Mouse (Mus musculus) mouse embryonic stem cell (cell line): ENCODE data around the gene Orm2.

ENCODE experiments used
- in situ Hi-C, 2 experiments: fragments of 300-500 bp; cut with MboI; formaldehyde crosslinking; loops; 1 replicate in 1 of 2; 3 replicates in 1 of 2; pipeline ENCODE4 v1.14.3; 2019 to 2020; ENCODE audit warnings: low sequenced_read_pairs in 2 of 2, low pct_unique_long_range_greater_than_20kb in 1 of 2, mixed read lengths in 1 of 2; ENCODE audit not compliant: unreplicated experiment in 1 of 2

The Orm2 gene

DNA sequence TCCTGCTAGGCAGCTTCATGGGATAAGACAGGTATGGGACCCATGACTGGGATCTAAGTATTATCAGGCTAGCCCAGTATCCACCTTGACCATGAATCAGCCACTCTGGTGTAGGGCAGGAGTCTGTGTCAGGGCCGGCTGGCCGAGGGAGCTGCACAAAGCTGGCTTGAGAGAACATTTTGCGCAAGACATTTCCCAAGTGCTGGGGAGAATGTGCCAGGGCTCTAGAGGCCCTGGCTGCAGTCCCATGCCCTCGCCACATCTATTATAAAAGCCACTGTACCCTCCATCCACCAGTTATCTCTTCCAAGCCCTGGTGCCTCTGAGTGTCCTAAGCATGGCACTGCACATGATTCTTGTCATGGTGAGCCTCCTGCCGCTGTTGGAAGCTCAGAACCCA is at the start of gene Orm2:
Gene Orm2, plus strand, starts transcription at position 300 of the 400 bp plus-strand sequence.
- in situ Hi-C loops: loop anchor here in 1 of 2 experiments (25.0 kb wide), 1 partner anchor 575 kb away; no protein-coding TSS in a partner anchor

DNA sequence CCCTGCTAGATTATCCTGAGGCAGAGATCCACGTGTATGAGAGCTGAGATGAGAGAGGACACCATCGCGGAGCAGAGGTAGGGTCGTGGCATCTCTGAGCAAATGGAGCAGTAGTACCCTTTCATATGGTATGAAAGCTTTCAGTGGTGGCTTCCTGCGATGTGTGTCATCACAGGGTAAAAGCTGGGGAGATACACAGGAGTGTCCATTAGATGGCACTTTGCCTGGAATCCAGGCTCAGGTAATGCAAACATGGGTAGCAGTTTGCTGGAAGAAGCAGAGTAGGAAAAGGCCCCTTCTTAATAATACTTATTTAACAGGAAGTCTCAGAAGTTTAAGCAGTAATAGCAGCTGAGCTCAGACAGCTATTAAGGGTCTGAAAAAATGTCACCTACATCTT is 48.2 kb upstream of the Orm2 start:
- in situ Hi-C loops: loop anchor here (10.0 kb wide), 2 partner anchors 99 to 149 kb away; partner anchors contain the start of gene Col27a1 (in 1 of the 2)

DNA sequence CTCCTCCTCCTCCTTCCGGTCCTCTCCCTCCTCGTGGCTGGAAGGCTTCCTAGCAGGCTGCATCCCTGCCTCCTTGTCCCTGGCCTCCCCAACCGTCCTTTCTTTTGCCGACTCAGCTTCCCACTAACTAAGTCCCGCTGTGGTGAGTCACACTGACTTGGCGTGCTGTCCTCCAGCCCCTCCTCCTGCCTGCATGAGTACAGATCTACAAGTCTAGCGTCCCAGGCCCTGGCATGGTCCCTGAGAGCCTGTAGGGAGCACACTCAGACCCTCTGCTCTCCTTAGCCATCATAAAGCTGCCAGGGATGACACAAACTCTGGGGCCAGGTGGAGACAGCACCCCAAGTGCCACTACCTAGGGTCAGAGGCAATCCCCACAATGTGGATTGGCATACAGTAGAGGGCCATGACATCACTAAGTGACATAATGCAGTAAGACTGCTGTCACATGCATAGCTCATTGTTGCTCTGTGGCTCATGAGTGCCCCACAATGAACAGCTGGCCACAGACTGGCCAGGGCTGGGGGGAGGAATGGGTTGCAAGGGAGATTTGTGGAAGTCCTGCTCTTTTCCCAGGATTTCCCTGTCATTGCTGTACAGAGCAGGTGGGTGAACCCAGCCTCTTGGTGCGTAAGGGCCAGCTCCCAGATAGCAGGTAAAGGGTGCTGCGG is 46.0 kb upstream of the Orm2 start:
- in situ Hi-C loops: loop anchor here (10.0 kb wide), 2 partner anchors 101 to 151 kb away; partner anchors contain the start of gene Col27a1 (in 1 of the 2)

DNA sequence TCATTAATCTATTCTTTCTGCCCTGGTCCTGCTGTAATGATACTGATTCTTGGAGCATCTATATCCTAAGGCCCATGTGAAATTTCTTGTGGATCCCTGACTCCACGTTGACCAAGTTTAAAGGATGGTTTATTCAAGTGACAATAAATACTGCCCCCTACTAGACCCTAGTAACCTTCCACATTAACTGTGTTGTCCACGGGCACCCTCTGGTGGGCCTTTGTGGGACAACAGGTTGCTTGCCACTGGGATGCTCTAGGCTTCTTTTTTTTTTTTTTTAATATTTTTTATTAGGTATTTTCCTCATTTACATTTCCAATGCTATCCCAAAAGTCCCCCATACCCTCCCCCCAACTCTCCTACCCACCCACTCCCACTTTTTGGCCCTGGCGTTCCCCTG is 42.7 kb upstream of the Orm2 start:
- in situ Hi-C loops: loop anchor here (10.0 kb wide), 2 partner anchors 105 to 155 kb away; partner anchors contain the start of gene Col27a1 (in 1 of the 2)

DNA sequence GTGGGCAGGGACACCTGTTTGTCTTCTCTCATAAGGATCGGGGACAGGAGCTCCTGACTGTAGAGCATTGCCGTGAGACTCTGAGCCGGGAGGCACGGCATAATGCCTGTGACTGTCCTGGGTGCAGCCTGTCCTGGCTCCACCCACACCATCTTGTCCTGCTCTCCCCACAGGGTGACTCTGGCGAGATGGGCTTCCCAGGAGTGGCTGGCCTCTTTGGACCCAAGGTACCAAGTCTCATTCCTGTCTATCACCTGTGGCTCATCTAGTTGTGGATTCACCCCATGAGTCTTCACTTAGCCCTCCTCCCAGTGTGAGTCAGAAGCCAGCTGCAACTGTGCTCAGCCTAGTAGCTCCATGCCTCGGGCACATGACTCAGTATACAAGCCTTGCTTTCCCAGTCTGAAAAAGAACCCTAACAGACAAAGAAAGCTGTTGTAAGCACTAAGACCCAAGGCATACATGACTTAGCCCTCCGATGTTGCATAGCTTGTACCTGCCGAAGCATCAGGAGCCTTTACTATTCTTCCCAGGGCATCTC is 38.9 kb upstream of the Orm2 start:
- in situ Hi-C loops: no loop called here

DNA sequence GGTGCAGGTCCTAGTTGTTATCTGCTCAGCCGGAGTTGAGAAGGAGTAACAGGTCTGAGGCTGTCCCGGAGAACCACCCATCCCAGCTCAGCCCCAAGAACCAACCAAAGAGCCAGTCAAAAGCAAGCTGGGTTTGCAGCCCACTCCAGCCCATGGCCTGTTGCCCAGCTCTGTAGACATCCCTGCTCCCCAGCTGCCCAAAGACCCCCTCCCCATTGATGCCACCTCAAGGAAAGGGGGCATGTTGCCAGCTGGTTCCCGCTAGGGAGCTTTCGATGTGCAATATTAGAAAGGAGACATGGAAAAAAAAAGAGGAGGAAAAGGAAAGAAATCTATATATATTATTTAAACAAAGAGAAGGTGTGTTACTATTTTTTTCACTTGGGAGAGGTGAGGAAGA is 28.8 kb upstream of the Orm2 start:
- in situ Hi-C loops: no loop called here

DNA sequence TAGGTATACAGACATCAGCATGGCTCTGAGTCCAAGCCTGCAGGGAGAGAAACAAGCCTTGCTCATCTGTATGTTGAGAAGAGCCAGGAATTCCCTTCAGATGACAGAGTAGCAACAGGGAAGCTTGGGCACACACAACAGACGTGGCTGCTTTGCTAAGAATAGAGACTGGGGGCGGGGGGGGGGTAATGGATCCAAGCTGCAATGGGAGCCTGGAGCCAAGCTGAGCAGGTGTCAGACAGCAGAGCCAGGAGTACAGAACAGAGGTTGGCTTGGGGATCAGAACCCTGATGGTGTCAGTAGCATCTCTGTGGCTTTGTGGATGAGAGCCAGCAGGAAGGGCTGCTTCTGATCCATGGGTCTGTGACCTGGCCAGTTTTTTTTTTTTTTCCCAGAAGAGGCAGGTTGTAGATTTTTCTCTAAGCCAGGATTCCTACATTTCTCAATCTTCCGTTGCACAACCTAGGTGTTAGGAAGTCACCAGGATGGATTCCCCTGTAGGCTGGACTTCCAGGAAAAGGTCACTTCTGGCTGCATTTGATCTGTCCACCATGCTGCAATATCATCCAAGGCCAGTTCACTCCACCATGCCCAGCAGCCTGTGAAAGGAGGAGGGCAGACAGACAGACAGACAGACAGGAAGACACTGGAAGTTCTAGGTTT is 23.7 kb upstream of the Orm2 start:
- in situ Hi-C loops: no loop called here

DNA sequence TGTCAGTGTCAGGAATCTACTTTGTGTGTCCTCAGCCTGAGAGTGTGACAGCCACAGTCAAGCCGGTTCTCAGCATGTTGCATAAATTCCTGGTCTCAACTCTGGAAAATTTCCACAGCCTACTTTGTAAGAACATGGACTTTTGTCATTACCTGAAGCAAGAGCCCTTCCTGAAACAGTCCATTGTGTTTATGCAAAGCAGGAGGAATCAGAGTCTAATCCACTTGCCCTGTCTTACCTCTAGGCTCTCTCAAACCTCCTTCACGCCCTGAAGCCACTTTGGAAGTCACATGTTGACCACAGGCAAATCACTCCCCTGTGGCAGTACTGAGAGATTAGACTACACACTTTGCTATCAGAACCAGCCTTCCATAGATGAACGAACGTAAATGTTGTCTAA is 19.8 kb upstream of the Orm2 start:
- in situ Hi-C loops: no loop called here

DNA sequence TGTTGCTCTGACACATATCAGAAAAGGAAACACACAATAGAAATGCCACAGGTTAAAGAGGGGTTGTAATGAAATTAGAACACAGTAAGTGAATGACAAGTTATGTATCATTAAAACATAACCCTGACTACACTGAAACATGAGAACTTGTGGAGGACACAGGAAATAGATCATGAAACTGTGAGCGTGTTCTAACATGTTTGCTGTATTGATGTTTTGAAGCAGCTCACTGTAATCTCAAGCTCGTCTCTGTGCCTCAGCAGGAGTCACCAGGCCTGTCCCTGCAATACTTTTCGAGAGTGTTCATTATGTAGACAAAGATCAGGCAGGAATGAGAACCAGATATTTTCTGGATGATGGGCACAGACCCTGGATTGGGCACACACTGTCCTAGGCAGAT is 18.6 kb upstream of the Orm2 start:
- in situ Hi-C loops: no loop called here

DNA sequence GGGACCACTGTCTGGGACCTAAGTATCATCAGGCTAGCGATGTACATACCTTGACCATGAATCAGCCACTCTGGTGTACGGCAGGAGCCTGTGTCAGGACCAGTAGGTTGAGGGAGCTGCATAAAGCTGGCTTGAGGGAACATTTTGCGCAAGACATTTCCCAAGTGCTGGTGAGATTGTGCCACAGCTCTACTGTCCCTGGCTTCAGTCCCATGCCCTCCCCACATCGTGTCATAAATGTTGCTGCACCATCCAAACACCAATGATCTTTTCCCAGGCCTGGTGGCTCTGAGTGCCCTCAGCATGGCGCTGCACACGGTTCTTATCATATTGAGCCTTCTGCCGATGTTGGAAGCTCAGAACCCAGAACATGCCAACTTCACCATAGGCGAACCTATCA is 18.0 kb upstream of the Orm2 start, which contains the start of gene Orm1:
Gene Orm1, plus strand, starts transcription at position 266 of the 400 bp plus-strand sequence.
- in situ Hi-C loops: no loop called here

DNA sequence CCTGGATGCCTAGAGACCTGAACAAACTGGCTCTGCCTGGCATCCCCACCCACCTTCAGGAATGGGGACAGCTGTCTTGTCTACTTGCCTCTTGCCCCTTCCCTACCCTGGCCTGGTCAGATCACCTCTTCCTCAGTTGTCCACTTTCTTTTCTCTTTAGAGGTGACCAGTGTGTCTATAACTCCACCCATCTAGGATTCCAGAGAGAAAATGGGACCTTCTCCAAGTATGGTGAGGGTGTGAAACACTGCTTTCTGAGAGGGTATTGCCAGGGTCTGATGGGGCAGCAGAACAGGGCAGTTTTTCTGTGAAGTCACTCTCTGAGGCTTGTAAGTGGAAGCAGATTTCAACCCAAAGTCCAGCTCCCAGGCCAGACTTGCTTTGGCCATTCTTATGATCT is 17.0 kb upstream of the Orm2 start:
- in situ Hi-C loops: no loop called here

DNA sequence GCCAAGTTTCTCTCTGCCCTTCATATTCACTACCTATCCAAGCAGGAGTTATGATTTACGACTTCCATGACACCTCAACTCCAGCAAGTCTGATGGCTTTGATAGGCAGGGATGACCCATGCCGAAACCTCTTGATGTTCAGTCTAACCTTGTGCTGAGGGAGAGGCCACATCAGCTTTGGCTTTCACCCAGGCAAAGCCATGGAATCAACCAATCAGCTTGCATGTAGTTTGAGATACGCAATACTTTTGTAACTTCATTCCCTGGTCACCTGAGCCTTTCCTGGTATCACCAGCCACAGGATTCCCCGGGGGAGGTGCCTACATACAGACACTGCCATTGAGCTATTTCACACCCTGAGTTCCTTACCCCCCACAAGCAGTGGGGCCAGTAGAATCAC is 15.6 kb upstream of the Orm2 start:
- in situ Hi-C loops: no loop called here

DNA sequence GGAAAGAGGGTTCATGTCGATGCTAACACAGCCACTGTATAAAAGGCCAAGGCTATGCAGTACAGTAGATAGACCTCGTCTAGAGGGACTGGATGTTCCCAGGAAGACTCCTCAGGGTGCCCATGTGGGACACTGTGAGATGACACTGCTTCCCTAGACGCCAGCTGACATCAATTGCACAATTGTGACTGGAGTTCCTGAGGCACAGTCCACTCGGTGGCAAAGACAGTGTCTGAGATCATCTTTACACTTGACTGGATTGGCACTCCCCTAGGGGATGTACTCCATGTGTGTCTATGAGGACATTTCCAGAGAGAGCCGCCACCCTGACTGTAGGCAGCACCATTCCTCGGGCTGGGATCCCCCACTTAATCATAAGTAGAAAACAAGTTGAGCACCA is 13.7 kb upstream of the Orm2 start:
- in situ Hi-C loops: no loop called here

DNA sequence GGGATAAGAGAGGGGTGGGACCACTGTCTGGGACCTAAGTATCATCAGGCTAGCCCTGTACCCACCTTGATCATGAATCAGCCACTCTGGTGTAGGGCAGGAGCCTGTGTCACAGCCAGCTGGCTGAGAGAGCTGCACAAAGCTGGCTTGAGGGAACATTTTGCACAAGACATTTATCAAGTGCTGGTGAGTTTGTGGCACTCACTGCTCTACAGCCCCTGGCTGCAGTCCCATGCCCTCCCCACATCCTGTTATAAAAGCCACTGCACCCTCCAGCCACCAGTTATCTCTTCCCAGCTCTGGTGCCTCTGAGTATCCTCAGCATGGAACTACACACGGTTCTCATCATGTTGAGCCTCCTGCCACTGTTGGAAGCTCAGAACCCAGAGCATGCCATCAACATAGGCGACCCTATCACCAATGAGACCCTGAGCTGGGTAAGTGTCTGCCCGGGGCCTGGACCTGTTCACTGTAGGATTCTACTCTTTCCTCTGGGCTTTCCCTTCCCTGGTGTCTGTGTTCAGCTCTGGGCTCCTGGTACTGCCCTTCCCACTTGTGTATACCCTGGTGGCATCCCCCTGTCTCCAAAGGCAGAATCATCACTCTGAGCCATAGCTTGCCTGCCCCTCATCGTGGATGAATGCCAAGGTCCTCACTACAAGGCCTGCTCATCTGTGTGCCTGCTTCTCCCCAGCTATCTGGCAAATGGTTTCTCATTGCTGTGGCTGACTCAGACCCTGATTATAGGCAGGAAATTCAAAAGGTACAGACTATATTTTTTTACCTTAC is 6.2 kb upstream of the Orm2 start, which contains the start of gene Orm3:
Gene Orm3, plus strand, starts transcription at position 286 of the 789 bp plus-strand sequence.
- in situ Hi-C loops: loop anchor here in 1 of 2 experiments (25.0 kb wide), 1 partner anchor 581 kb away; no protein-coding TSS in a partner anchor

DNA sequence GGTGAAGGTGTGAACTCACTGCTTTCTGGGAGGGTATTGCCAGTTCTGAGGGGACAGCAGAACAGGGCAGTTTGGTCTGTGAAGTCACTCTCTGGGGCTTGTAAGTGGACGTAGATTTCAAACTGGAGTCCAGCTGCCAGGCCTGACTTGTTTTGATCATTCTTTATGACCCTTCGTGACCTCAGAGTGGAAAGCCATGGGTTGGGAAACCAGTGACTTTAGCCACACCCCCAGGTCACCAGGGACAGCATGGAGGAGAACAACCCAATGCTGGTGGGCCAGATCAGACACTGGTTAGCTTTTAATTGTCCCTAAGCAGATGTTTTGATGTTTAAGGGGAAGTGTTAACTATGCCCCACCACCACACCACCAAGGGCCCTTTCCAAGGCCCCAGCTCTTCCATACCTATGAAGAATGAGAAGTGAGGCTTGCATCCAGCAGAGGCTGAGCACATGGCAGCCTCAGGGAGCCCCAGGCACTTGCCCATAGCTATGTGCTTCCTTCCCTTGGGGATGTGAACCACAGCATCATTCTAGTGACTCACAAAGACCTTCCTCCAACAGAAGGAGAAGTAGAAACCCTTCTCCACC is 5.2 kb upstream of the Orm2 start:
- in situ Hi-C loops: loop anchor here in 1 of 2 experiments (25.0 kb wide), 1 partner anchor 580 kb away; no protein-coding TSS in a partner anchor

DNA sequence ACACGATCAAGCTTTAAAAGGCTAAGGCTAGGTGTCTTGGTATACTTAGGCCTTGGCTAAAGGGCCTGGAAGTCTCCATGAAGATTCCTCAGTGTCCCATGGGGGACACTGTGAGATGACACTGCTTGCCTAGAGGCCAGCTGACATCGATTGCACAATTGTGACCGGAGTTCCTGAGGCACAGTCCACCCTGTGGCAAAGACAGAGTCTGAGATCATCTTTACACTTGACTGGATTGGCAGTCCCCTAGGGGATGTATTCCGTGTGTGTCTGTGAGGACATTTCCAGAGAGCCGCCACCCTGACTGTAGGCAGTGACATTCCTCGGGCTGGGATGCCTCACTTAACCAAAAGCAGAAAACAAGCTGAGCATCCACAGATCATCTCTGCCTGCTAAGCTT is 2.4 kb upstream of the Orm2 start:
- in situ Hi-C loops: loop anchor here in 1 of 2 experiments (25.0 kb wide), 1 partner anchor 577 kb away; no protein-coding TSS in a partner anchor

DNA sequence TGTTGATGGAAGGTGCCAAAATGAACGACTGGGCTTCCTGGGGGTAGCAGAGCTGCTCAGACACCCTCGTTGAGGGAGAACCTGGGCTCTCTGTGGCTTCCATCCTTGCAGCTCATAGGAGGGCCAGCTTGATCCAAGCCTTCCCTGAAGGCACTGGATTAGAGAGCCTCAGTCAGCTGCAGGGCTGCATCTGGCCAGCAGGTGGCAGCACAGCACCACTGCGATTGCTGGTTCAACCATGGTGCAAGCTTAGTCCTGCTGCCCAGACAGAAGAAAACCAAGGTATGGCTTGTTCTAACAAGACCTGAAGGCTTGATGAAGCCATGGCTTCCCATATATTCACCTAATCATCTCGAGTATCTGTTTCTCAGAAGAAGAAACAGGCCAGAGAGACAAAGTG is 6.3 kb downstream of the Orm2 start:
- in situ Hi-C loops: loop anchor here in 1 of 2 experiments (25.0 kb wide), 1 partner anchor 569 kb away; no protein-coding TSS in a partner anchor

DNA sequence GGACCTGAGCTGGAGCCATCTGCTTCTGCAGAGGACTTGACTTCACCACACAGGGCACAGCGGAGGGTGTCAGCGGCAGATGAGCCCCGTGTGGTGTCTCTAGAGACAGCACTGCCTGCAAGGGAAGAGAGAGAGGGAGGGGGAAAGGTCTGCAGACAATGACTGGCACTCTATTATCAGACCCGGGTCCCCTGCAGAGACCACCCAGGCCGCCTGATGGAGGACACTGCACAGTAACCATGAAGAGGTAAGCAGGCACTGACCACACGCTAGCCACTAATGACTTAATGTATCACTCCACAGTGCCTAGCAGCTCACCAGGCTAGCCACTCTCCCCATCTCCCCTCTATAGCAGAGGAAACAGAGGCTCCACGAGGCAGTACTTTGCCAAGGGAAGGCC is 8.6 kb downstream of the Orm2 start:
- in situ Hi-C loops: loop anchor here in 1 of 2 experiments (25.0 kb wide), 1 partner anchor 566 kb away; no protein-coding TSS in a partner anchor
